Mouse (Mus musculus) adrenal gland, postnatal 36 days (tissue): ENCODE measurements around the gene Gm9817. TPM values are rescaled to one million over a fixed set of nuclear protein-coding genes. Genes with fewer than 3 reads are reported as not detected.

ENCODE experiments used
- DNase-seq, 2 experiments: peaks; one replicate each; pipeline ENCODE4 v3.0.0; 2021; ENCODE audit warnings: mixed read lengths in 1 of 2
- total RNA-seq, 2 experiments: library from RNA; stranded (reverse); gene quantifications; 2 replicates each; pipeline ENCODE4 v1.2.3; 2021

Gene Gm9817
- total RNA-seq, 2 experiments from 2014 or later: 0.23 TPM; not detected in 1

DNA sequence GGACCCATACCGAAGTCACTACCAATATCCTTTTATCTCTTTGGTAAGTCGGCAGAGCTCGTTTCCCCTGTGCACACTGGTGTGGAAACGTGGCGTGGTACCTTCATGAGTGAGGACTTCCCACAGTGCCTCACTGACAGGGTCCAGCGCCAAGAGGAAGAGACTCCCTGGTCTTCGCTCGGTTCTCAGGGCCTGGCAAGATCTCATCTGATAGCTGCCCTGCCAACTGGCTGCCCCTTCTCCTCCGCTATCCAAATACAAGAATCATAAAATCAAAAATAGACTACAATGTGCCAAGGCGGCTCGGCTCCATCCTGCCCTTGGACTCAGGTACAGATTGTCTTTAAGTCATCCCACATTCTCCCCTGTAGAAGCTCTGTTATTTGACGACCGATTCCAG, 11.4 kb downstream of the Gm9817 start:
- peak in 1 of 2 experiments; percentile 15 for DNase-seq

DNA sequence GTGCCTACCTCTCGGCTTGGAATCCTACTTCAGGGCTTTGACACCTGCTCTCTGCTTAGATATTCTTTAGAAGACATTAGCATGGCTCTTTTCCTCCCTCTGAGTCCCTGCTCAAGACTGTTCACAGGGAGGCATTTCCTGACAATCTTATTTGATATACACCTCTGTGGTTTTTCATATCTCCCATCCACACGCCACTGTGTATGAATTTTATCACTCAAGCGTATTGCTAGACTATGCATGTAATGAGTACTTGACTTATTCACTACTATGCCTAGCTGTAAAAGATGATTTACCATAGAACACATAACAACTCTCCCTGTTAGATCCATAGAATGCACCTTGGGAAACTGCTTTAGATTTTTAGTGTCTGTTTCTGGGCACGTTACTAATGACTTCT, 14.3 kb downstream of the Gm9817 start:
- no peak for DNase-seq

DNA sequence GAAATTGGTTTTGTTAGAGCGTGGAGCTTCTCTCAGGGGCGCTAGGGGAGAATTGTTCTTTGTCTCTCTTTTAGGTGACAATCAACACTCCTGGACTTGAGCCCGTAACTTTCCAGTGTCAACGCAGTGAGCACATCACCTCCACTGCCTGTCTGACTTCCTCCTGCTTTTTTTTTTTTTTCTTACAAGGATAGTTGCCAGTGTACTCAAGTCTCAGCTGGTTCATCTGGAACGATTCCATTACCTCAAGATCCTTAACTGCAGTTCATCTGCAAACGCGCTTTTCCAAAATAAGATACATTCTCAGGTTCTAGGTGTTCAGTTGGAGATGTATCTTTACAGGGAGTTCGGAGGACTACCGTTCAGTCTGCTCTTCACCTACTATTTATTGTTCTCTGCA, 16.5 kb downstream of the Gm9817 start:
- DNase-seq: no peak

DNA sequence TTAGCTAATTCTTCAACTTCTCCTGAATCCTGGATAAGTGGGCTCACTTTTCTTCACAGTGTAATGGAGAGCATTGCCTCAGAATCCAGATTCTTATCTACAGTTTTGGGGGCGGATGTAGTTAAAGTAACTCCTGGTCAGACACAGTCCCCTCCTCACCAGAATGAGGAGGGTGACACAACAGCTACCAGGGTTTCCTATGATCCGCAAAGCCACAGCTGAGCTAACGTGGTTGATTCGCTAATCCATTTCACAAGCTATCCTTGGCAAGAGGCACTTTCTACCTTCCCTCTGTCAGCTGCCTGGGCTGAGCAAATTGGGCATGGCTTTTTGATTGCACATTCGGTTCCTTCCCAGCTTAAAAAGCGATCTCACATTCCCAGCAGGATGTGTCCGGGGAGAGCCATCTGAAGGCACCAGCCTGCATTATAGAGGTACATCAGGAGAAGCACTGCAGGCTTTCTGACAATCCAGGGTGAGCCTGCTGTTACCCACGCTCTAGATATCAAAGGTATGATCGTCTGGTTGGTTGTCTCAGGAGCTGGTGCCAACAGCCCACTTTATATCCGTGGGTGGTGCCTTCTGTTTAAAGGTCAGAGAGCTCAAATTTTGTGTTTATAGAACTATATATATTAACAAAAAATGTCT, 21.2 kb downstream of the Gm9817 start:
- DNase-seq: no peak

DNA sequence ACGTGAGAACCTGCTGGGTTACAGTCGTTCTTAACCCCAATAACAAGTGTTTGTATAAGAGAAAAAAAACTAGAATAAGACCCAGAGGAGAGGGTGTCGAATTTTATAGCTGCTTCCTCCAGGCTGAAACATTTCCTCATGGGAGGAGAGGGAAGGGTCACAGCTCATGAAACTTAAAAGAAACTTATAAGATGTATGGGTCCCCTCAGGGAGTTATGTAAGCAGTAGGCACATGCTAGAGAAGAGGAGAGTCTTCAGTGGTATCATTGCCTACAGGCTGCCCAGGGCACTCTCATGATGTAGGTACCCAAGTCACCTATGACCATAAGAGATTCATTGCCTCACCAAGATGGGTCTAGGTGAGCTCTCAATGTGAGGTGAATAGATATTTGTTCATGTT, 28.0 kb downstream of the Gm9817 start:
- no peak for DNase-seq

DNA sequence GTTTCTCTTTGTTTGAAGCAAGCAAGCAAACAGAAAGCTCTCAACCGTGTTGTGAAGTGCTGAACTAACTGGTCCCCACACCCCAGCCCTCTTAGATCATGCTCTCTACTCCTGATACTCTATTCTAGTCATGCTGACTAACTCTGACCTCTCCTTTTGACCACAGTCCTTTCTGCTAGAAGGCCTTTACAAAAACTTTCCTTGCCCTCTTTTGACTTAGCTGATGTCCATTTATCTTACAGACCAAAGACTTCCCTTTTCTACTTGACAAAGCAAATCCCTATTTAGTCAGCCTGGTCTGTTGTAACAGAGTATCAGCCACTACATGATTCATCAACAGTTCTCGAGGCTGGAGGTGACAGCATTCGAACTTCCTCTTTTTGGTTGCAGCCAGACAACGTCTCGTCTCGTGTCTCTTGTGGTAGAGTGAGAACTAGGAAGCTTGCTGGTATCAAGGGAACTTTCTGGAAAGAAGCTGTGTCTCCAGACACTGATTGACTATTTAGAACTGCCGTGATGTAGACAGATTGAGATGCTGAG, 30.4 kb downstream of the Gm9817 start:
- DNase-seq: no peak

DNA sequence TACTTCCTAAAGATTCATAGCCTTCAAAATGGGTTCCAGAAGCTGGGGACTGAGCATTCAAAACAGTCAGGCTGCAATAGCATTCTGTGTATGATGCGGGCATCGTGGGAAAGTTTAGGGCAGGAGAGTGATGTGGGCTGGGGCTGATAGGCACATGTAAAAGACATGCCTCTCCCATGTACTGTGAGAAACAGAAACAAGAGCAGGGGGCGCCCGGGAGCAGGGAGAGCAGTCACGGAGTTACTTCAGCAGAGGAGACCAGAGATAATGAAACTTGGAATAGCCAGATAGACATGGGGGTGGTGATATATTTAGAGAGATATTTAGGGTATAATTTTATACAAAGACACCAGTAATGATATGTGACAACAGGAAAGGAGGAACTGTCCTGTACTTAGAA, 39.9 kb downstream of the Gm9817 start:
- DNase-seq: no peak

DNA sequence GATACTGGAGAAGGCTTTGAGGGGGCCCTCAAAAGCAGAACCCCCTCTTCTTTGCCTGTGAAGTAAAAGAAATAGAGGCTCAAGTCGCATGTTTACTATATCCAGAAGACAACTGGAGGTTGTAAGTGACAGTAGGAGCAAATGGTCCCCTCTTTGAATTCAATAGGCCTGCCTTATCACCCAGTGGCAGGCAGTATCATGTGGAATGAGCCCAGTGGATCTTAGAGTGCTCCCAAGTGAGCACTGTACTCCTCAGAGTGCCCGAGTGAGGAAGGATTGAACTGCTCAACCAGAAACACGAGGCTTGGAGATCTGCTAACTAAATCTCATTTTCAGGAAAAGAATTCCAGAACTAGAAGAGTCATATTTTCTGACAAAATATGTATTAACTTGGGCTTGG, 40.3 kb downstream of the Gm9817 start:
- DNase-seq: no peak

Other genes starting within 250 kb of the Gm9817 start
- gene Dtnbp1, start 76.5 kb upstream of the Gm9817 start, total RNA-seq: 10 to 100 TPM; 54.7 to 55.0 TPM